Mouse (Mus musculus) heart, adult 2 months (tissue): ENCODE data around the gene Vmn1r10.
A peak's percentile ranks its signal among the peaks of the same experiment; 100 is the strongest.

ENCODE experiments used
- CTCF ChIP-seq: fragments of 200-600 bp; IDR thresholded peaks from 2 replicates; pipeline ENCODE4 v1.8.1; 2022; ENCODE audit warnings: antibody characterized with exemption, mild to moderate bottlenecking, moderate library complexity
- EP300 ChIP-seq: fragments of 200-500 bp; IDR thresholded peaks from 2 replicates; pipeline ENCODE4 v1.6.1; 2011; ENCODE audit warnings: low read depth, low read length, control low read depth; ENCODE audit not compliant: insufficient read depth

DNA sequence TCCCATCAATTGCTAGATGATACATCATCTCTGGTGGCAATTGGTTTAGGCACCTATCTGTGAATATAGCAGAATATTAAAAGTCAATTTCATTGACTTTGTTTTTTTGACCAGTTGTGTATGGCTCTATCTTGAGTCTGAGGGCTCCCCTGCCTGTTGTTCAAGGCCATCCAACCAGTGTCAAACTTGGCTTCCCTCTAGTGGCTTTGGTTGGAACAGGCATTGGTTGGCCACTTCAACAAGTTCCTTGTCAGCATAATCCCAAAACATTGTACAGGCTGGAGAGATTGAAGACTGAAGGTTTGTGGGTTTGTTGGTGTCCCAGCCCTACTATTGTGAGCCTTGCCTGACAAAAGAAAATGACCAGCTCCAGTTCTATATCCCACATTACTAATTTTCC, 45.5 kb upstream of the Vmn1r10 start:
- TF ChIP-seq EP300 (no peak), CTCF (peak; percentile 40)
